Mouse (Mus musculus) embryo, embryonic 9.5 days (tissue): Measurements from ENCODE around the gene Senp3.
"Not testable (repeated sequence)": the region's sequence is repeated elsewhere in the genome, so short reads cannot be mapped to it uniquely, and the experiment has no call there.

ENCODE experiments used
- DNase-seq: peaks from one replicate; pipeline ENCODE4 v3.0.0-alpha.2; 2017; ENCODE audit errors: extremely low spot score

The Senp3 gene

GRCm38 (mm10) chr11:69704613-69705010 lies 22.7 kb upstream of the Senp3 start:
- DNase-seq: no peak

- DNase-seq: no peak
Measured at GRCm38 (mm10) chr11:69703814-69704612, 22.1 kb upstream of the Senp3 start.

- not testable (repeated sequence) for DNase-seq
Measured at GRCm38 (mm10) chr11:69703381-69703780, 21.5 kb upstream of the Senp3 start.

GRCm38 (mm10) chr11:69702886-69703285 lies 21.0 kb upstream of the Senp3 start:
- not testable (repeated sequence) for DNase-seq

GRCm38 (mm10) chr11:69699595-69699994 lies 17.7 kb upstream of the Senp3 start:
- no peak for DNase-seq

GRCm38 (mm10) chr11:69698574-69698973 lies 16.7 kb upstream of the Senp3 start:
- DNase-seq: no peak

- DNase-seq: no peak
Measured at GRCm38 (mm10) chr11:69697396-69697795, 15.5 kb upstream of the Senp3 start.

GRCm38 (mm10) chr11:69695361-69696181 lies 13.7 kb upstream of the Senp3 start, which contains the start of the genes Tnfsf12 and Tnfsfm13:
Gene Tnfsf12, minus strand, starts transcription at chr11:69695849.
Gene Tnfsfm13, minus strand, starts transcription at chr11:69696098.
- DNase-seq: peak; percentile 71

GRCm38 (mm10) chr11:69695046-69695360 lies 13.1 kb upstream of the Senp3 start:
- no peak for DNase-seq

GRCm38 (mm10) chr11:69693421-69693965 lies 11.6 kb upstream of the Senp3 start:
- no peak for DNase-seq

GRCm38 (mm10) chr11:69692863-69693262 lies 11.0 kb upstream of the Senp3 start:
- DNase-seq: no peak

GRCm38 (mm10) chr11:69692196-69692811 lies 10.4 kb upstream of the Senp3 start:
- no peak for DNase-seq

GRCm38 (mm10) chr11:69689891-69690290 lies 8.0 kb upstream of the Senp3 start:
- DNase-seq: no peak

GRCm38 (mm10) chr11:69687061-69687460 lies 5.2 kb upstream of the Senp3 start:
- no peak for DNase-seq

- DNase-seq: no peak
Measured at GRCm38 (mm10) chr11:69686377-69686776, 4.5 kb upstream of the Senp3 start.

GRCm38 (mm10) chr11:69685526-69686148 lies 3.8 kb upstream of the Senp3 start, which contains the start of gene Tnfsf13:
Gene Tnfsf13, minus strand, starts transcription at chr11:69685784.
- DNase-seq: no peak

GRCm38 (mm10) chr11:69684936-69685335 lies 3.1 kb upstream of the Senp3 start:
- no peak for DNase-seq

- DNase-seq: no peak
Measured at GRCm38 (mm10) chr11:69684128-69684745, 2.4 kb upstream of the Senp3 start.

GRCm38 (mm10) chr11:69683576-69683975 lies 1.7 kb upstream of the Senp3 start:
- DNase-seq: no peak

- peak; percentile 91 for DNase-seq
Measured at GRCm38 (mm10) chr11:69682840-69683533, 1.1 kb upstream of the Senp3 start.
